Mouse (Mus musculus) effector memory CD4-positive, alpha-beta T cell, adult 7 months (primary cell): ENCODE results near the gene Lat2. TPM values are rescaled to one million over a fixed set of nuclear protein-coding genes. Genes with fewer than 3 reads are reported as not detected.

ENCODE experiments used
- polyA plus RNA-seq: library from polyadenylated mRNA; unstranded; fragments of 100-300 nt; shearing (Covaris generic); gene quantifications from one replicate; pipeline ENCODE4 v1.2.1, GENCODE M21; 2017

Gene Lat2
- 0.52 TPM for polyA plus RNA-seq

GRCm38 (mm10) chr5:134614802-134615201 is at the start of gene Lat2:
TSS of gene Lat2 (minus strand) at chr5:134615025.

DNA sequence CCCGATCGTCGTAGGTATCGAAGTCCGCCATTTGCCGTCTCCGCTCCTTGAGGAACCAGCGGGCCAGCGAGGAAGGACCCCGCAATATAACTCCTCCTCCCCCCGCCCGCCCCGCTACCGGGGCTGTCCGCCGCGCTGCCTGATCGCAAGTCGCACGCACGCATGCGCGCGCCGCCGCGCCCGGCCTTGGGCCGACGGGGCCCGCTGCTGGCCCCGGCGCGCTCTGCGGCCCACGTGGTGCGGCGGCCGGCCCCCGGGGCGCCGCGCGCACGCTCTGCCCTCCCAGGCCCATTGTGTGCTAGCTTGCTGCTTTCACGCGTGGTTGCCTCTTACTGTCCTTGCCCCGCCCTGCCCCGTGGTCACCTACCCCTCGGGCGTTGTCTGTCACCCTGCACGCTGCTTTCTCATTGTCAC is 24.5 kb upstream of the Lat2 start, which contains the start of gene Eif4h:
Gene Eif4h (minus strand): TSS at position 222 of the 414 bp plus-strand sequence.

DNA sequence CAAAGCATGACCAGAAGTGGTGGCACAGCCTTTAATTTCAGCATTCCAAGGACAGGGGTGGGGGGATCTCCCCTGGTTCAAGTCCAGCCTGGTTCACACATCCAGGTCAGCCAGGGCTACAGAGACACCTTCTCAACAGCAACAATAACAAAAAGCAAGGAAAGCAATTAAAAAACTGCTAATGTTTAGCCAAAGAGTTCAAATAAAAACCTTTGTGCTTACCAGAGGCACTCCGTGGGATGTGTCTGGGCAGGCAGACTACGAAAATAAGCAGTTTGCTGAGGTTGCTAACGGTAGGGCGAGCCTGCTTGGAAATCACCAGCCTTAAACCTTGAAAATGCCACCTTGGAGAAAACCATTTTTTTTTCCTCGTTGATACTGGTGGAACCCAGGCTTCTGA is 33.7 kb downstream of the Lat2 start, which contains the start of gene Rfc2:
Gene Rfc2 (plus strand): TSS at position 221 of the 400 bp plus-strand sequence.

DNA sequence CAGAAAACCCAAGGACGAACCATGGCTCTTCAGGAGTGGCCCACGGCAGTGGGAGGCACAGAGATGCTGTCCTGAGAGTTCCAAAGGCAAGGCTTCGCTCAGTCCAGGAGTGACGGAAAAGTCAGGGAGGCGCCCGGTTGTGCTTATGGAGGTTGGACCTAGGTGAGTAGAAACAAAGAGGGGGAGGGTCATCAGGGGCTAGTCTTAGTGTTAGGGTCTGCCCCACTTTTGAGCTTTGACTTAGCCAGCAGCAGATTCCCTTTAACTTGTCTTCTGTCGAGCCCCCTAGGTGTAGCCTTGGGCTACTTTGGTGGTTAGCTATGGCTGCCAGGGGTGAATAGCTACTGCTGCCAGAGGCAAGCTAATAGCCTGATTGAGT is 54.8 kb downstream of the Lat2 start, which contains the start of gene Syna:
Gene Syna (minus strand): TSS at position 101 of the 379 bp plus-strand sequence.

DNA sequence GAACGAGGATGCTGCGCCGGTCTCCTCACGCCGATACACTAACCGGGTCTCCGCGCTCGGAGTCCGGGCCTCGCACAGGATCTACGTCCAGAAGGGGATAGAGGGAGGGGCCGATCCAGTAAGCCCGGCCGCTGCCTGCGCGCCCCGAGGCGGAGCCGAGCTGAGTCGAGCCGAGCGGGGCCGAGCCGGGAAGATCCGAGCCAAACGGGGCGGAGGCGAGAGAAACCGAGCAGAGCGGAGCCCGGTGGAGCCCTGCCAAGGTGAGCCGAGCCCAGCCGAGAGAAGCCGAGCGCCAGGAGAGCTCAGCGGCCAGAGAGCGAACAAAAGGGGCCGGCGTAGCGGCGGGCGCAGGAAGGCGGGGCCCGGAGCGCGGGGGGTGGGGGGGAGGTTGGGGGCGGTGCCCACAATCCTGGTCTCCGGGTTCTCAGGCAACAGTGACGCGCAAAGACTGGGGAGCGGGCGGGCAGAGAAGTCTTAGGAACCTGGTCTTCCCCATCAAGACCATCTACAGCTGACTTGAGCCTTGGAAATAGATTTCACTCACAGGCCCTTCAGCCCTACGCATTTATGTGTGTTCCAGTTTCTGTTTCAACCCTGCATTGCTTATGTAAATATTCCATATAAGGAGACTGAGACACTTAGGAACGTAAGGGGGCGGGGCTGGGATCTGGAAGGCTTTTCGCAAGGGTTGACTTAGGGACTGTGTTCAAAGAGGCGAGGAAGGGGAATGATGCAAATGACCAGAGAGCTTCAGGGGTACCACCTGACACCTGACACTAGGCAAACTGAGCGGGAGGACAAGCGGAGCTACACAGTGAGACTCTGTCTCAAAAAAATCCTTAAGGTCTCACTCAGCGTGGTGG is 62.5 kb downstream of the Lat2 start, which contains the start of gene Clip2:
Gene Clip2 (minus strand): TSS at position 325 of the 863 bp plus-strand sequence.

Other genes with a start within 250 kb of the Lat2 start
- gene Gtf2ird1, start 158.3 kb downstream of the Lat2 start, polyA plus RNA-seq, result 4.7 TPM
- gene Clip2, start 62.6 kb downstream of the Lat2 start, polyA plus RNA-seq, result 0.35 TPM
- not detected for gene Syna, start 54.9 kb downstream of the Lat2 start, polyA plus RNA-seq
- 102 TPM for gene Rfc2, start 33.7 kb downstream of the Lat2 start, polyA plus RNA-seq
- 240 TPM for gene Eif4h, start 24.5 kb upstream of the Lat2 start, polyA plus RNA-seq
- gene Limk1, start 73.6 kb upstream of the Lat2 start, polyA plus RNA-seq, result 12.7 TPM
- gene Eln, start 132.3 kb upstream of the Lat2 start, polyA plus RNA-seq, result 0.35 TPM